Mouse (Mus musculus) neutrophil, adult 5-6 weeks (primary cell): ENCODE results near the gene Cebpb. TPM values are rescaled to one million over a fixed set of nuclear protein-coding genes. Genes with fewer than 3 reads are reported as not detected.
"Not testable (repeated sequence)": the region's sequence is repeated elsewhere in the genome, so short reads cannot be mapped to it uniquely, and the experiment has no call there.

Experiments used
- ATAC-seq: fragments of 151-379, 151-347 bp; 2 replicates; pipeline ENCODE4 v1.8.0; 2017; ENCODE audit warnings: mild to moderate bottlenecking, moderate TSS enrichment; ENCODE audit not compliant: insufficient number of reproducible peaks, poor library complexity, low FRiP score, severe bottlenecking; ENCODE audit errors: extremely low read depth
- total RNA-seq: library from RNA; stranded (forward); fragments of 200-1000 nt; gene quantifications from 2 replicates; pipeline ENCODE4 v1.2.3, GENCODE M21; 2017

Cebpb gene
- total RNA-seq, result 160 and 183 TPM in 2 replicates

GRCm38 (mm10) chr2:167688498-167689451 is at the start of gene Cebpb:
Cebpb (plus strand) TSS chr2:167688915.
- peak; percentile 26 for ATAC-seq

GRCm38 (mm10) chr2:167640279-167640678 is 48.4 kb upstream of the Cebpb start:
- 0 out of 2 replicates have a peak, but pooled peaks have one; percentile 25 for ATAC-seq

- peak; percentile 68 for ATAC-seq
Observed at GRCm38 (mm10) chr2:167641337-167641736, 47.4 kb upstream of the Cebpb start.

DNA sequence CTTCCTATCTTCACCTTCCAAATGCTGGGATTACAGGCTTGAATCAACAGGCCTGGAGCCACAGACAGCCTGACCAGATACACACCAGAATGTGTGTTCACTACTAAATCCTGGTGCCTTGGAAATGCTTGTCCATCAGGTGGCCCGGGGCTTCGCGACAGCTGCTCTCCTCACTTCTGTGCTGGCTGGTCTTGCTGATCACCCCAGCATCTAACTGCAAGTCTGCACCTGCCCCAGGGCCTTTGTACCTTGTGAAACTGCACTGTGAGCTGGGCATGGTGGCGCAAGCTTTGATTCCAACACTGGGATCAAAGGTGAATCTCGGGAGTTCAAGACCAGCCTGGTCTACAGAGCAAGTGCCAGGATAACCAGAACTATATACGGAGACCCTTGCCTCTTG is 46.6 kb upstream of the Cebpb start:
- ATAC-seq, result no peak

- not testable (repeated sequence) for ATAC-seq
Observed at GRCm38 (mm10) chr2:167643356-167644052, 45.2 kb upstream of the Cebpb start.

- ATAC-seq, result no peak
Observed at GRCm38 (mm10) chr2:167646411-167646810, 42.3 kb upstream of the Cebpb start.

DNA sequence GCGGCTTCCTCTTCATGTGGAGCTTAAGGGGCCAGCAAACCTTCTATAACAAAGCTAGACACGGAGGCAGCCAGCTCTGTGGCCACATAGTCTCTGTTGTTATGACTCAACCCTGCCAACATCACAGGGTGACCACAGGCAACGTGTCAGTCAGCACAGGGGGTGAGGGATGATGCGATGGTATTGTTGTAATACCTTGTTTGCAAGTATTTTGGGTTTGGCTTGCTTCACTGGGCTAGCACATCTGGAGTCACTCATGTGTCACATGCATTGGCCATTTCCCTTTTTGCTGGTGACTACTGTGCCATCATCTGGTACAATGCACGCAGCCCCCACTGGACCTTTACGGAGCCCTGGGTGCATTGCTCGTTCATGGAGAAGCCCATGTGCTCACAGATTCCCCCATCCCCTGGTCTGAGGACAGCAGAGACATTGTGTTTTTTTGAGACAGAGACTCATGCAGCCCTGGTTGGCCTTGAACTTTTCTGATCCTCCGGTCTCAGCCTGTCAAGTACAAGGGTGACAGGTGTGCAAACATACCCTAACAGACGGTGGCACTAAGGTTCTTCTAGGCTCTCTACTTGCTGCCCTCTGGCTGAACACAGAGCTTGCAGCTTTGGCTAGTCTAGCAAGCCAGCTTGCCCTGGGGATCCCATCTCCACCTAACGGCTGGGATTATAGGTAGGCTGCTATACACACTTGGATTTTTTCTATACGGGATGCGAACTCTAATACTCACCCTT is 39.3 kb upstream of the Cebpb start:
- peak; percentile 87 for ATAC-seq

GRCm38 (mm10) chr2:167651622-167652021 is 37.1 kb upstream of the Cebpb start:
- no peak for ATAC-seq

GRCm38 (mm10) chr2:167652694-167653093 is 36.0 kb upstream of the Cebpb start:
- no peak for ATAC-seq

GRCm38 (mm10) chr2:167654911-167655600 is 33.7 kb upstream of the Cebpb start:
- no peak for ATAC-seq

GRCm38 (mm10) chr2:167656629-167657478 is 31.9 kb upstream of the Cebpb start:
- ATAC-seq, result peak; percentile 74

GRCm38 (mm10) chr2:167657973-167658372 is 30.7 kb upstream of the Cebpb start:
- no peak for ATAC-seq

GRCm38 (mm10) chr2:167658712-167659111 is 30.0 kb upstream of the Cebpb start:
- ATAC-seq, result no peak

GRCm38 (mm10) chr2:167659177-167659846 is 29.4 kb upstream of the Cebpb start:
- no peak for ATAC-seq

- ATAC-seq, result no peak
Observed at GRCm38 (mm10) chr2:167659847-167660610, 28.7 kb upstream of the Cebpb start.

- no peak for ATAC-seq
Observed at GRCm38 (mm10) chr2:167660611-167660971, 28.1 kb upstream of the Cebpb start.
